Mouse (Mus musculus) stomach, embryonic 15.5 days (tissue): ENCODE data around the gene Reg4. TPM values are rescaled to one million over a fixed set of nuclear protein-coding genes. Genes with fewer than 3 reads are reported as not detected.

Source experiments
- polyA plus RNA-seq: library from polyadenylated mRNA; unstranded; fragments of >200 nt; fragmentation: Nextera tagmentation; extraction: Ambion mirVana; gene quantifications from 2 replicates; pipeline ENCODE4 v1.2.1, GENCODE M21; 2015

Reg4 gene
- polyA plus RNA-seq, 1 experiment from 2014 or later, result 1.3 TPM

Other genes with a start within 250 kb of the Reg4 start
- gene Notch2, start 208.6 kb upstream of the Reg4 start, polyA plus RNA-seq, result 21.4 and 24.7 TPM in 2 replicates
- not detected in 2 replicates for gene Adam30, start 61.5 kb upstream of the Reg4 start, polyA plus RNA-seq
- gene Hmgcs2, start 58.3 kb downstream of the Reg4 start, polyA plus RNA-seq, result 55.7 and 61.3 TPM in 2 replicates
- 272 and 344 TPM in 2 replicates for gene Phgdh, start 117.8 kb downstream of the Reg4 start, polyA plus RNA-seq
- gene Zfp697, start 160.3 kb downstream of the Reg4 start, polyA plus RNA-seq, result 5.8 and 6.1 TPM in 2 replicates
- gene Gm4450, start 235.0 kb downstream of the Reg4 start, polyA plus RNA-seq, result not detected in 2 replicates